Mouse (Mus musculus) neural tube, embryonic 13.5 days (tissue): Measurements from ENCODE around the gene Ints7. TPM values are rescaled to one million over a fixed set of nuclear protein-coding genes. Genes with fewer than 3 reads are reported as not detected.

ENCODE experiments used
- ATAC-seq: fragments of 200-750 bp; cut with Nextera tagmentation; 2 replicates; pipeline ENCODE4 v1.8.0; 2017; ENCODE audit warnings: low read depth, mild to moderate bottlenecking, moderate TSS enrichment, moderate library complexity
- H3K27ac ChIP-seq: fragments of 300-500 bp; sonication (generic); replicated peaks from 2 replicates; pipeline ENCODE4 v1.5.1; 2015; ENCODE audit warnings: moderate library complexity, mild to moderate bottlenecking, inconsistent platforms
- H3K27me3 ChIP-seq: fragments of 300-500 bp; sonication (generic); 2 replicates; pipeline ENCODE4 v1.6.1; 2015; ENCODE audit warnings: mild to moderate bottlenecking, inconsistent platforms
- H3K36me3 ChIP-seq: fragments of 300-500 bp; sonication (generic); 2 replicates; pipeline ENCODE4 v1.6.1; 2015; ENCODE audit warnings: mild to moderate bottlenecking, inconsistent platforms
- H3K4me1 ChIP-seq: fragments of 300-500 bp; sonication (generic); replicated peaks from 2 replicates; pipeline ENCODE4 v1.6.1; 2015; ENCODE audit warnings: inconsistent platforms
- H3K4me2 ChIP-seq: fragments of 300-500 bp; sonication (generic); 2 replicates; pipeline ENCODE4 v1.6.1; 2015; ENCODE audit warnings: inconsistent platforms, mild to moderate bottlenecking, moderate library complexity
- H3K4me3 ChIP-seq: fragments of 300-500 bp; sonication (generic); 2 replicates; pipeline ENCODE4 v1.5.1; 2015; ENCODE audit warnings: mild to moderate bottlenecking, inconsistent platforms
- H3K9ac ChIP-seq: fragments of 300-500 bp; sonication (generic); 2 replicates; pipeline ENCODE4 v1.6.1; 2015; ENCODE audit warnings: moderate library complexity, mild to moderate bottlenecking, inconsistent platforms
- H3K9me3 ChIP-seq: fragments of 300-500 bp; sonication (generic); 2 replicates; pipeline ENCODE4 v1.6.1; 2016; ENCODE audit warnings: inconsistent platforms
- WGBS: fragments of 180-500 bp; shearing (Covaris S2); methylation state at CpG from one replicate; pipeline ENCODE4 v1.1.7; 2015; 5-methylcytosine and 5-hydroxymethylcytosine counted together
- polyA plus RNA-seq: library from polyadenylated mRNA; unstranded; fragments of >200 nt; fragmentation: Nextera tagmentation; extraction: Ambion mirVana; gene quantifications from 2 replicates; pipeline ENCODE4 v1.2.1, GENCODE M21; 2015

Gene Ints7
- 38.9 and 40.1 TPM in 2 replicates for polyA plus RNA-seq

- ATAC-seq = peak; percentile 99
- peaks cover 37% of the 10 kb centered on the region for H3K4me1 ChIP-seq
- H3K27ac ChIP-seq = peak within 1 kb of the TSS; percentile 93
- H3K9ac ChIP-seq = peak within 1 kb of the TSS; percentile 71
- peak within 1 kb of the TSS; percentile 83 for H3K4me3 ChIP-seq
- H3K36me3 ChIP-seq = 0 out of 2 replicates have a peak, but pooled peaks cover 10% of the 10 kb centered on the region
- no peaks in the 10 kb centered on the region for H3K9me3 ChIP-seq
- WGBS = under 1% methylated on average over 70 of the region's 70 CpGs
- H3K27me3 ChIP-seq = no peaks in the 10 kb centered on the region
- H3K4me2 ChIP-seq = peak within 1 kb of the TSS; percentile 92
These were observed at the start of gene Ints7, which contains the start of gene Dtl for GRCm38 (mm10) chr1:191575458-191576247. TSS of gene Ints7 (plus strand) at chr1:191575636. TSS of gene Dtl (minus strand) at chr1:191575544.

- H3K4me3 ChIP-seq = no peak overlapping the region
- no peaks in the 10 kb centered on the region for H3K9me3 ChIP-seq
- no peak overlapping the region for H3K9ac ChIP-seq
- no peaks in the 10 kb centered on the region for H3K36me3 ChIP-seq
- WGBS = 84% methylated on average over 3 of the region's 3 CpGs
- H3K4me2 ChIP-seq = no peak overlapping the region
- H3K27ac ChIP-seq = no peak overlapping the region
- no peaks in the 10 kb centered on the region for H3K4me1 ChIP-seq
- ATAC-seq = no peak
- no peaks in the 10 kb centered on the region for H3K27me3 ChIP-seq
These were observed 48.3 kb upstream of the Ints7 start for GRCm38 (mm10) chr1:191527089-191527488.

DNA sequence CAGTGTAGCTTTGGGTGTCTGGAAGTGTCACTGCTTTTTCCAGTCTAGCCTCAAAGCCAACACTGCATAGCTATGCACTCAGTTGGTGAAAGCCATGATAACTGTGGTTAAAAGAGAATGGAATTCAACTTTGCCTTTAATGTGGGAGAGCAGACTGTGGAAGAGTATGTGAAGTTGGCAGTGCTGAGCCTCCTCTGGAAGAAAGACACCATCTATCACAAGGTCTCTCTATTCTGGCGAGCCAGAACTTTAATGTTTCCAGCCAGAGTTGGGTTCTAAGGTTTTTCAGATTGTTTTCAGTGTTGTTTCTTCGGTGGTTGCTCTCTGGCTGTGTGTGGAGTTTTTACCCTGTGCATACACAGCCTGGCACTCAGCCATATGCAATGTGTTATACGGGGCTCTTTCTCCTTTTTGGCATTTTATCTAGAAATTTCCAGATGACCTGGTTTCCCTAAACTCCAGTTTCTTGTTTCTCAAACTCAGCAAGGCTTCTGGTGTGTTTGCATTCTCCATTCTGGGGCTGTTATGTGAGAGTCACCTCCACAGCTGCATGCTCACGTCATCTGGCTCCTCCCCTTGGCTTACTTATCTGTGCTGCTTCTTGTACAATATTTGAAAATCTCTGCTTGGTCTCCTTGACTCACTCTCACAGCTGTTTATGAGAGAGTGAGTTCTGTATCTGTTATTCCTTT is 47.4 kb upstream of the Ints7 start:
- Histone ChIP-seq H3K9me3 (no peaks in the 10 kb centered on the region), H3K36me3 (no peaks in the 10 kb centered on the region), H3K27me3 (no peaks in the 10 kb centered on the region), H3K4me1 (no peaks in the 10 kb centered on the region), H3K4me2 (no peak overlapping the region), H3K27ac (no peak overlapping the region), H3K9ac (no peak overlapping the region), H3K4me3 (no peak overlapping the region)
- 66% methylated on average over 4 of the region's 4 CpGs for WGBS
- ATAC-seq = no peak

GRCm38 (mm10) chr1:191529406-191529805 is 46.0 kb upstream of the Ints7 start:
- Histone ChIP-seq H3K4me2 (no peak overlapping the region), H3K4me1 (no peaks in the 10 kb centered on the region), H3K9ac (no peak overlapping the region), H3K36me3 (no peaks in the 10 kb centered on the region), H3K4me3 (no peak overlapping the region), H3K27ac (no peak overlapping the region), H3K9me3 (no peaks in the 10 kb centered on the region), H3K27me3 (no peaks in the 10 kb centered on the region)
- WGBS = 85% methylated on average over 2 of the region's 2 CpGs
- no peak for ATAC-seq

- Histone ChIP-seq H3K9me3 (no peaks in the 10 kb centered on the region), H3K9ac (no peak overlapping the region), H3K36me3 (no peaks in the 10 kb centered on the region), H3K27me3 (no peaks in the 10 kb centered on the region), H3K4me3 (no peak overlapping the region), H3K4me1 (no peaks in the 10 kb centered on the region), H3K27ac (no peak overlapping the region), H3K4me2 (no peak overlapping the region)
- 65% methylated on average over 1 of the region's 1 CpGs for WGBS
- ATAC-seq = no peak
These were observed 44.4 kb upstream of the Ints7 start for GRCm38 (mm10) chr1:191531023-191531422.

DNA sequence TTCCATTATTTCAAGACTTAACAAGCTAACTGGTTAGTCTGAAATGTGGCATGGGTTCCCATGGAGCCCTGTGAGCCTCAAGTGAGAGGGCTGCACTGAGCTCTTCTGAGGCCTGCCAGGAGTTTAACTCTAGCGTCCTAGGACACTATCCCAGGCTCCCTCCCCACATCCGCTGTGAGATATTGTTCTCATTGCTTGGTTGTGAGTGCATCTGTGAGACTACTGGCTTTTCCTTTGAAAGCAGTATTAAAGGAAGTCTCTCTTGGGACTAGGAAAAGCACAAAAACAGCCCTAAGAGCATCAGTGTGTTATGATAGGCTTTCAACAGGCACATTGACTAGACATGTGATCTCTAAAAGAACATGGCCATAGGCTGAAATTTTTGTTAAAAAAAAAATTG is 40.5 kb upstream of the Ints7 start:
- Histone ChIP-seq H3K4me3 (no peak overlapping the region), H3K27ac (no peak overlapping the region), H3K27me3 (no peaks in the 10 kb centered on the region), H3K4me2 (no peak overlapping the region), H3K9me3 (no peaks in the 10 kb centered on the region), H3K4me1 (no peaks in the 10 kb centered on the region), H3K36me3 (0 out of 2 replicates have a peak, but pooled peaks cover 4% of the 10 kb centered on the region), H3K9ac (no peak overlapping the region)
- 60% methylated on average over 2 of the region's 2 CpGs for WGBS
- ATAC-seq = no peak

DNA sequence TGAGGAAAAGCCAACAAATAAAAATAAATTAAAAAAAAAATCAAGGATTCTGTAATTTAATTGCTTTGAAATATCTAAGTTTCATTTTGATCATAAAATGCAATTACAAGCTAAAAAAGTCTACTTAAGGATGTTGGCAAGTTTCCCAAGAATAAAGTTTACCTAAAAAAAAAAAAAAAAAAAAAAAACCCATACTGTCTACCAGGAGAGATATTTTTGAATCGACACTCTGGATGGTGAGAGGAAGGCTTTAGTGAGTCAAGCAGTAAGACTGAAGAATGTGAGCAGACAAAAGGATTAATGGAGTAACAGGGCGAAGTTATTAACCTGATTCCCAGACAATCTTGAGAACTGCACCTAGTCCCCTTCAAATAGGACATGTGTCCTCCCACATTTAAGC is 35.1 kb upstream of the Ints7 start:
- Histone ChIP-seq H3K4me2 (no peak overlapping the region), H3K36me3 (peaks cover 12% of the 10 kb centered on the region; the same call in 1 of the 2 replicates)

DNA sequence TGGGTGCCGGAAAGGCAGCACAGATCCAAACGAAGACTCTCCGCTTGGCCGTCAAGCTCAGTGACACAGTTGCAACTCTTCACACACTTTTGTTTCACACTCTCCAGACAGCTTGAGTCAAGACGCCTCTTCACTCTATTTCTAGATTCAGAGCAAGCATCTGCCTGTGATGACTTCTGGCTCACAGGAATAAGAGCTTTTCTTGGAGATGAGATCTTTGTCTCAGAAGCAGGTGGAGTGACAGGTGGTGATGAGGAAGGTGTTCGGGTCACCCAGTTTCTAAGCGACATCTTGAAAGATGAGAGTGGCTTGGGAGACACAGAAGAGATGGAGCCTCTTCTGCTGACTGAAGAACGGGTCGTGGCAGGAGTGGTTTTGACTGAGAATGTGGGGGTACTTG is 34.4 kb upstream of the Ints7 start:
- no peaks in the 10 kb centered on the region for H3K9me3 ChIP-seq
- no peak overlapping the region for H3K4me2 ChIP-seq
- no peak overlapping the region for H3K27ac ChIP-seq
- H3K36me3 ChIP-seq = peaks cover 12% of the 10 kb centered on the region; the same call in 1 of the 2 replicates
- H3K4me3 ChIP-seq = no peak overlapping the region
- 94% methylated on average over 9 of the region's 9 CpGs for WGBS
- no peaks in the 10 kb centered on the region for H3K4me1 ChIP-seq
- H3K27me3 ChIP-seq = no peaks in the 10 kb centered on the region
- no peak overlapping the region for H3K9ac ChIP-seq
- ATAC-seq = no peak

More for the DNA sequence above, 35.1 kb upstream of the Ints7 start:
- no peak for ATAC-seq
- H3K9ac ChIP-seq = no peak overlapping the region
- H3K27ac ChIP-seq = no peak overlapping the region
- no peaks in the 10 kb centered on the region for H3K4me1 ChIP-seq
- WGBS = 74% methylated on average over 2 of the region's 2 CpGs
- no peaks in the 10 kb centered on the region for H3K9me3 ChIP-seq
- H3K27me3 ChIP-seq = no peaks in the 10 kb centered on the region
- no peak overlapping the region for H3K4me3 ChIP-seq

DNA sequence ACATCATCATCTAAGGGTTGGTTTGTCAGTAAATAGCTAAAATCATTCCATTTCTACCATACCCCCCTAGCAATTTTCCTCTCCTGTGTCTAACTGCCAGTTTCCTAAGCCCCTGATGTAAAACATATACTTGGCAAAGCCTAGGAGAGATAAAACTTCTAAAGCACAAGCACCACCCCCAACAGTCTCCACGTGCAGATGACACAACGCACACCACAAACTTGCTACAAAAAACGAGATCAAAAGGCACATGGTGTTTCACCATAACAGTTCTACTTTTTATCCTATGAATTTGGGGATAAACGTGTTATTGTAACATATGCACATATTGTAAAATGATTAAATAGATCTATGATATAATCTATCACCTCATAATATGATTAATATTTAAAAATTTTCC is 33.8 kb upstream of the Ints7 start:
- Histone ChIP-seq H3K9me3 (no peaks in the 10 kb centered on the region), H3K4me1 (no peaks in the 10 kb centered on the region), H3K27me3 (no peaks in the 10 kb centered on the region), H3K27ac (no peak overlapping the region), H3K36me3 (peaks cover 12% of the 10 kb centered on the region; the same call in 1 of the 2 replicates), H3K4me2 (no peak overlapping the region), H3K9ac (no peak overlapping the region), H3K4me3 (no peak overlapping the region)
- 95% methylated on average over 4 of the region's 4 CpGs for WGBS
- no peak for ATAC-seq

DNA sequence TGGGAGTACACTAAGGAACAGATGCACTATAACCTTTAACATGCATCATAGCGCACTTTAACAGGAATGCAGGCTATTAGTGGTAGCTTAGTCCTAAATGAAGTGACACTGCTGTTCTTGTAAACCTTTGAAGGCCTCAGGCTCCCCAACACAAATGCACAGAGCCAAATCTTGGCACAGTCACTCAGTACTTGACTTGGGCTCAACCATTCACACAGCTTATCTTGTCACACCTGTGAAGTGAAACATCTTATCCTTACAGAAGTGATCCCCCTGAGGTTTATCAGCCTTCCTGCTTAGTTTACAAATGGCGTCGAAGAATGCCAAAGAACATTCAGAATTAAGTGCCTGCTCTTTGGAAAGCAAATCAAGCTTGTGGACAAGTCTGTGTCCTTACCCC is 31.7 kb upstream of the Ints7 start:
- no peak for ATAC-seq
- H3K27ac ChIP-seq = no peak overlapping the region
- H3K4me3 ChIP-seq = no peak overlapping the region
- H3K27me3 ChIP-seq = no peaks in the 10 kb centered on the region
- no peaks in the 10 kb centered on the region for H3K9me3 ChIP-seq
- H3K36me3 ChIP-seq = peaks cover 12% of the 10 kb centered on the region; the same call in 1 of the 2 replicates
- no peak overlapping the region for H3K9ac ChIP-seq
- 91% methylated on average over 3 of the region's 3 CpGs for WGBS
- no peak overlapping the region for H3K4me2 ChIP-seq
- no peaks in the 10 kb centered on the region for H3K4me1 ChIP-seq

- ATAC-seq = no peak
- WGBS = 71% methylated on average over 4 of the region's 4 CpGs
These were observed 24.6 kb upstream of the Ints7 start for GRCm38 (mm10) chr1:191550786-191551185.

GRCm38 (mm10) chr1:191557109-191557508 is 18.3 kb upstream of the Ints7 start:
- Histone ChIP-seq H3K9ac (no peak overlapping the region), H3K27me3 (no peaks in the 10 kb centered on the region), H3K36me3 (no peaks in the 10 kb centered on the region), H3K27ac (no peak overlapping the region), H3K4me1 (no peaks in the 10 kb centered on the region), H3K9me3 (no peaks in the 10 kb centered on the region), H3K4me2 (no peak overlapping the region), H3K4me3 (no peak overlapping the region)
- ATAC-seq = no peak
- 86% methylated on average over 8 of the region's 8 CpGs for whole genome bisulfite sequencing

More at GRCm38 (mm10) chr1:191550786-191551185, 24.6 kb upstream of the Ints7 start:
- H3K9ac ChIP-seq = no peak overlapping the region
- no peaks in the 10 kb centered on the region for H3K4me1 ChIP-seq
- H3K4me3 ChIP-seq = no peak overlapping the region
- no peaks in the 10 kb centered on the region for H3K36me3 ChIP-seq
- no peak overlapping the region for H3K27ac ChIP-seq
- no peaks in the 10 kb centered on the region for H3K27me3 ChIP-seq
- H3K9me3 ChIP-seq = no peaks in the 10 kb centered on the region
- H3K4me2 ChIP-seq = no peak overlapping the region
